Mouse (Mus musculus) MEL (cell line): ENCODE results near the gene Cnot8. TPM values are rescaled to one million over a fixed set of nuclear protein-coding genes. Genes with fewer than 3 reads are reported as not detected.

Source experiments
- DNase-seq: peaks from one replicate; pipeline ENCODE4 v3.0.0; 2011; ENCODE audit warnings: low read depth, low spot score
- H3K27ac ChIP-seq: 2 replicates; pipeline ENCODE4 v1.5.1; 2012; ENCODE audit warnings: low read depth, mild to moderate bottlenecking, control low read depth, low read length, moderate library complexity; ENCODE audit not compliant: control insufficient read depth
- H3K27me3 ChIP-seq, 2 experiments: fragments of 150-350 bp in 1 of 2; sonication (generic) in 1 of 2; 2 replicates each; pipeline ENCODE4 v1.6.1; 2012; ENCODE audit warnings: low read length in 2 of 2, mild to moderate bottlenecking in 2 of 2, improper control_type of control experiment in 1 of 2, moderate library complexity in 1 of 2; ENCODE audit not compliant: insufficient read depth in 2 of 2, control insufficient read depth in 1 of 2
- H3K36me3 ChIP-seq, 2 experiments: 2 replicates each; pipeline ENCODE4 v1.6.1; 2012 to 2014; ENCODE audit warnings: low read length in 2 of 2, improper control_type of control experiment in 1 of 2, inconsistent platforms in 1 of 2, mild to moderate bottlenecking in 1 of 2; ENCODE audit not compliant: insufficient read depth in 2 of 2, control insufficient read depth in 1 of 2
- H3K4me1 ChIP-seq, 2 experiments: fragments of 150-350 bp in 1 of 2; sonication (generic) in 1 of 2; 2 replicates each; pipeline ENCODE4 v1.6.1; 2012; ENCODE audit warnings: low read length in 2 of 2, improper control_type of control experiment in 1 of 2, mild to moderate bottlenecking in 1 of 2; ENCODE audit not compliant: insufficient read depth in 2 of 2, control insufficient read depth in 1 of 2
- H3K4me3 ChIP-seq, 2 experiments: fragments of 150-350 bp in 1 of 2; sonication (generic) in 1 of 2; 2 replicates each; pipeline ENCODE4 v1.5.1; 2012; ENCODE audit warnings: low read depth in 2 of 2, low read length in 2 of 2, mild to moderate bottlenecking in 2 of 2, moderate library complexity in 2 of 2, control low read depth in 1 of 2, improper control_type of control experiment in 1 of 2; ENCODE audit not compliant: control insufficient read depth in 1 of 2, insufficient read depth in 1 of 2
- H3K79me2 ChIP-seq: 2 replicates; pipeline ENCODE4 v1.6.1; 2012; ENCODE audit warnings: mild to moderate bottlenecking, low read length, moderate library complexity; ENCODE audit not compliant: control insufficient read depth, poor library complexity, insufficient read depth
- H3K9ac ChIP-seq: 2 replicates; pipeline ENCODE4 v1.6.1; 2012; ENCODE audit warnings: low read depth, mild to moderate bottlenecking, control low read depth, low read length, moderate library complexity; ENCODE audit not compliant: control insufficient read depth, poor library complexity, severe bottlenecking
- H3K9me3 ChIP-seq: fragments of 150-350 bp; sonication (generic); replicated peaks from 2 replicates; pipeline ENCODE4 v1.6.1; 2012; ENCODE audit warnings: mild to moderate bottlenecking, low read length, improper control_type of control experiment, moderate library complexity; ENCODE audit not compliant: insufficient read depth
- CHD1 ChIP-seq: IDR thresholded peaks from 2 replicates; pipeline ENCODE4 v1.6.1; 2012; ENCODE audit warnings: low read depth, mild to moderate bottlenecking, inconsistent platforms, low read length, improper control_type of control experiment
- CHD2 ChIP-seq: IDR thresholded peaks from 2 replicates; pipeline ENCODE4 v1.6.1; 2011; ENCODE audit warnings: low read length, improper control_type of control experiment
- E2F4 ChIP-seq: IDR thresholded peaks from 2 replicates; pipeline ENCODE4 v1.6.1; 2011; ENCODE audit warnings: low read depth, low read length, improper control_type of control experiment, borderline replicate concordance
- ELF1 ChIP-seq: IDR thresholded peaks from 2 replicates; pipeline ENCODE4 v1.6.1; 2014; ENCODE audit warnings: low read depth, mild to moderate bottlenecking, inconsistent platforms, low read length, improper control_type of control experiment, moderate library complexity
- EP300 ChIP-seq, 2 experiments: IDR thresholded peaks; 2 replicates each; pipeline ENCODE4 v1.6.1; 2011; ENCODE audit warnings: improper control_type of control experiment in 2 of 2, low read length in 2 of 2, low read depth in 1 of 2, mild to moderate bottlenecking in 1 of 2
- ETS1 ChIP-seq: IDR thresholded peaks from 2 replicates; pipeline ENCODE4 v1.6.1; 2012; ENCODE audit warnings: low read depth, mild to moderate bottlenecking, inconsistent platforms, low read length, improper control_type of control experiment, moderate library complexity
- GATA1 ChIP-seq: IDR thresholded peaks from 2 replicates; pipeline ENCODE4 v1.6.1; 2011; ENCODE audit warnings: low read depth, low read length, improper control_type of control experiment
- MAFK ChIP-seq: IDR thresholded peaks from 2 replicates; pipeline ENCODE4 v1.6.1; 2011; ENCODE audit warnings: low read depth, mild to moderate bottlenecking, low read length, improper control_type of control experiment, borderline replicate concordance
- MEF2A ChIP-seq: IDR thresholded peaks from 2 replicates; pipeline ENCODE4 v1.6.1; 2014; ENCODE audit warnings: low read depth, mild to moderate bottlenecking, inconsistent platforms, low read length, improper control_type of control experiment; ENCODE audit not compliant: poor library complexity, insufficient replicate concordance, severe bottlenecking; ENCODE audit errors: extremely low read depth
- MXI1 ChIP-seq: IDR thresholded peaks from 2 replicates; pipeline ENCODE4 v1.6.1; 2011; ENCODE audit warnings: mild to moderate bottlenecking, low read depth, low read length, improper control_type of control experiment
- MYC ChIP-seq: IDR thresholded peaks from 2 replicates; pipeline ENCODE4 v1.6.1; 2011; ENCODE audit warnings: low read depth, mild to moderate bottlenecking, low read length, improper control_type of control experiment, moderate library complexity
- NRF1 ChIP-seq: IDR thresholded peaks from 2 replicates; pipeline ENCODE4 v1.6.1; 2014; ENCODE audit warnings: low read depth, mild to moderate bottlenecking, inconsistent platforms, low read length, improper control_type of control experiment, moderate library complexity; ENCODE audit not compliant: poor library complexity, insufficient read depth, severe bottlenecking
- POLR2A ChIP-seq, 2 experiments: IDR thresholded peaks; 2 replicates each; pipeline ENCODE4 v1.6.1; 2011 to 2012; ENCODE audit warnings: low read length in 2 of 2, mild to moderate bottlenecking in 2 of 2, control low read depth in 1 of 2, improper control_type of control experiment in 1 of 2, low read depth in 1 of 2, moderate library complexity in 1 of 2; ENCODE audit not compliant: control insufficient read depth in 1 of 2, insufficient read depth in 1 of 2, poor library complexity in 1 of 2
- POLR2AphosphoS2 ChIP-seq: IDR thresholded peaks from 2 replicates; pipeline ENCODE4 v1.6.1; 2011; ENCODE audit warnings: low read length, improper control_type of control experiment
- POLR2AphosphoS5 ChIP-seq: IDR thresholded peaks from 2 replicates; pipeline ENCODE4 v1.6.1; 2012; ENCODE audit warnings: low read depth, borderline replicate concordance, mild to moderate bottlenecking, inconsistent platforms, low read length, moderate library complexity, mixed read lengths
- RAD21 ChIP-seq: IDR thresholded peaks from 2 replicates; pipeline ENCODE4 v1.6.1; 2011; ENCODE audit warnings: mild to moderate bottlenecking, low read depth, low read length, improper control_type of control experiment
- SIN3A ChIP-seq: IDR thresholded peaks from 2 replicates; pipeline ENCODE4 v1.6.1; 2012; ENCODE audit warnings: low read length, improper control_type of control experiment, inconsistent platforms
- TBP ChIP-seq: IDR thresholded peaks from 2 replicates; pipeline ENCODE4 v1.8.0; 2011; ENCODE audit warnings: low read depth, low read length, improper control_type of control experiment
- TCF12 ChIP-seq: IDR thresholded peaks from 2 replicates; pipeline ENCODE4 v1.6.1; 2014; ENCODE audit warnings: low read depth, mild to moderate bottlenecking, inconsistent platforms, low read length, improper control_type of control experiment, moderate library complexity
- UBTF ChIP-seq: IDR thresholded peaks from 2 replicates; pipeline ENCODE4 v1.6.1; 2012; ENCODE audit warnings: low read depth, mild to moderate bottlenecking, inconsistent platforms, low read length, improper control_type of control experiment, moderate library complexity, borderline replicate concordance; ENCODE audit not compliant: insufficient read depth
- USF1 ChIP-seq: IDR thresholded peaks from 2 replicates; pipeline ENCODE4 v1.6.1; 2014; ENCODE audit warnings: low read depth, mild to moderate bottlenecking, inconsistent platforms, low read length, improper control_type of control experiment, moderate library complexity
- USF2 ChIP-seq, 2 experiments: IDR thresholded peaks; 2 replicates each; pipeline ENCODE4 v1.6.1; 2011 to 2012; ENCODE audit warnings: improper control_type of control experiment in 2 of 2, low read length in 2 of 2, borderline replicate concordance in 1 of 2, inconsistent platforms in 1 of 2, low read depth in 1 of 2, mild to moderate bottlenecking in 1 of 2; ENCODE audit not compliant: insufficient read depth in 1 of 2
- ZC3H11A ChIP-seq: IDR thresholded peaks from 2 replicates; pipeline ENCODE4 v1.6.1; 2012; ENCODE audit warnings: low read depth, mild to moderate bottlenecking, inconsistent platforms, low read length, improper control_type of control experiment
- ZMIZ1 ChIP-seq: IDR thresholded peaks from 2 replicates; pipeline ENCODE4 v1.6.1; 2012; ENCODE audit warnings: low read depth, mild to moderate bottlenecking, inconsistent platforms, low read length, improper control_type of control experiment, moderate library complexity
- ZNF384 ChIP-seq: IDR thresholded peaks from 2 replicates; pipeline ENCODE4 v1.6.1; 2012; ENCODE audit warnings: low read depth, mild to moderate bottlenecking, inconsistent platforms, low read length, improper control_type of control experiment
- polyA plus RNA-seq, 2 experiments: library from polyadenylated mRNA; stranded (reverse) in 1 of 2; unstranded in 1 of 2; fragments of >175 nt in 1 of 2; fragments of >200 nt in 1 of 2; gene quantifications; 2 replicates each; pipeline versions ENCODE4 v1.2.1 to v1.2.4; 2012; ENCODE audit warnings: low replicate concordance in 2 of 2, low read depth in 1 of 2; ENCODE audit not compliant: insufficient read length in 2 of 2, insufficient read depth in 1 of 2, missing spikeins in 1 of 2
- total RNA-seq: library from RNA; depleted of rRNA; stranded (reverse); fragments of 300-350 nt; gene quantifications from 2 replicates; pipeline ENCODE4 v1.2.3, GENCODE M21; 2012

Gene Cnot8
- total and polyA plus RNA-seq, 3 experiments, result 52.9 to 70.3 TPM; not detected in 1

DNA sequence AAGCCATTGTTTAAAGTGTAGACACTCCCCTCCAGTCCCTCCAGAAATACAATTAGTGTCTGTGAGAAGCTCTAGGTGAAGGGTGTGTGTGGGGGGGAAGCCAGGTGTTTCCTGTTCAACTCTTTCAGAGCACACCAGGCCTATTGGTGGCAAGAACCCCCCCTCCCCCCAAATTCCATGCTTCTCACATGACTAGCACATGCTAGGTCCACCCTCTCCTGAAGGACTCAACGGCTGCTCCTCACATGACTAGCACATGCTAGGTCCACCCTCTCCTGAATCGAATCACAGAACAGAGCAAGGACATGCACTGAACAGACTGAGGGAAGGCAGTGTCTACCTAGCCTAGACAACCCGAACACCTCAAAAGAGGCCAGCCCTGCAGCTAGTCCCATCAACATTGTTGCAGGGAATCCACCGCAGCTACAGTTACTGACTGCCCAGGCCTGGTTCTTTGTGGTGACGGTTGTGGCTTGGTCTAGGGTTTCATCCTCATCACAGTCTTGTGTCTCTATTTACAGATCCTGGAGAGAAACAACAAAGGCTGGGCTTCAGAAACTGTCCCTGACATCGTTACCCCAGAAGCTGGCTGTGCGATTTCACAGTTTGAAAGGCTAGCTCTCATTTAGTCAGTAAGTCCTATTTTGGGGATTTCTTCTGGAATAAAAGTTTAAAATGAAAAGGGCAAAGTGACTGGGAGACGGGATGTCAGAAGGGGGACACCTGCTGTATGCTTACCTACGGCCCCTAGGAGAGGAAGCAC lies 1.2 kb upstream of the Cnot8 start (continued):
- 0 out of 2 replicates have a peak, but pooled peaks have one; percentile 53 for TF ChIP-seq UBTF
- no peak for TF ChIP-seq CHD1
- TF ChIP-seq POLR2AphosphoS2, result no peak

DNA sequence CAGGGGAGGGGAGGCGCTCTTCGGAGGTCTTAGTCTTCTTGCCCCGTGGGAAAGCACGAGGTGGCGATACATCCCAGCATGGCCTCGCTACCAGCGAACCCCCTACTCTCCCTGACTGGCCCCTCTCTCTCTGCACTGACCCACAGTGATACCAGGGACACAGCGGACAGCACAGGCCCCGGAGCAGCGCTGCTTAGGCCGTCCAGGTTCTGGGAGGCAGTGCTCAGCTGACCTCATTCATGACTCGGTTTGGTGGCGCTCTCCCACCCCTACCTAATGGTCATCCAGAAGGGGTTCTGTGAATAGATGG lies 654 bp upstream of the Cnot8 start:
- Histone ChIP-seq H3K4me3 (peak overlapping the region; percentile 69 to 81), H3K9ac (peak overlapping the region; percentile 92), H3K9me3 (no peaks in the 10 kb centered on the region), H3K27me3 (no peaks in the 10 kb centered on the region), H3K36me3 (peaks cover 0 to 19% of the 10 kb centered on the region in 2 experiments; a peak in 2 of 4 replicates), H3K27ac (peak overlapping the region; percentile 93), H3K79me2 (peaks cover 45% of the 10 kb centered on the region), H3K4me1 (peaks cover 9 to 19% of the 10 kb centered on the region in 2 experiments)
- DNase-seq, result no peak
- TF ChIP-seq MXI1 (no peak), USF1 (peak; percentile 5; the same call in 1 of the 2 replicates), EP300 (IDR thresholded peaks at IDR 0.05; ENCODE audit: low read depth in 1 of 2, low read length in 2 of 2) (no peak), MYC (0 out of 2 replicates have a peak, but pooled peaks have one; percentile 1)

DNA sequence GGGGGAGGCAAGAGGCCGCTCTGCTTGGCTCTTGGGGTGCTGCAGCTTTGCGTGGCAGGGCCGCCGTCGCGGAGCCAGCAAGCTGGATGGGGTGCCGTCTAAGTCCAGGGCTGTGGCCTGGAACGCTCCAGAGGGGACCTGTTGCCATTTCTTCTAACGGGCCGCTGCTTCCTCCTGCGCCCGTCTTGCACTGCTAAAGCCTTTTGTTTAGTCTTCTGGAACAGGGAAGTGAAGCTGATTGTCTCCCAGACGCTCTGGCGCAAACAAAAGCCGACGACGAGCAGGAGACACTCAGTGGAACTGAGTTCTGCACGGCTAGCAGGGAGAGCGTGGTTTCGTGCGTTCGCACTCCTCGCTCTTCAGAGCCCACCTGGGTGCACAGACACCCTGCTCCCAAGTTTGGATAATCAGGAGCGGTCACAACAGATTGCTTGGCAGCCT lies 418 bp downstream of the Cnot8 start:
- peak overlapping the region; percentile 81 for H3K9ac ChIP-seq
- no peaks in the 10 kb centered on the region for H3K27me3 ChIP-seq
- H3K4me1 ChIP-seq, result peaks cover 9 to 21% of the 10 kb centered on the region in 2 experiments
- peak overlapping the region; percentile 74 to 87 for H3K4me3 ChIP-seq
- peak overlapping the region; percentile 73 for H3K27ac ChIP-seq
- H3K79me2 ChIP-seq, result peaks cover 53% of the 10 kb centered on the region
- TF ChIP-seq POLR2A (IDR thresholded peaks at IDR 0.05; ENCODE audit: control insufficient read depth in 1 of 2, insufficient read depth in 1 of 2, low read depth in 1 of 2, low read length in 2 of 2, poor library complexity in 1 of 2) (peak; percentile 36 to 56; a peak in 3 of 4 replicates), USF2 (IDR thresholded peaks at IDR 0.05; ENCODE audit: borderline replicate concordance in 1 of 2, insufficient read depth in 1 of 2, low read depth in 1 of 2, low read length in 2 of 2) (no peak), MAFK (no peak), RAD21 (no peak), ETS1 (0 out of 2 replicates have a peak, but pooled peaks have one; percentile 11), SIN3A (peak; percentile 79; the same call in 1 of the 2 replicates), POLR2AphosphoS5 (no peak), ELF1 (peak; percentile 59; the same call in 1 of the 2 replicates), MYC (no peak), ZC3H11A (no peak), TCF12 (no peak), MXI1 (peak; percentile 81; the same call in 1 of the 2 replicates), ZNF384 (no peak), GATA1 (no peak), CHD2 (no peak), ZMIZ1 (no peak; the same call in 1 of the 2 replicates), TBP (peak; percentile 68), MEF2A (no peak), NRF1 (no peak; the same call in 1 of the 2 replicates), E2F4 (no peak)
- peak; percentile 94 for DNase-seq
- H3K9me3 ChIP-seq, result no peaks in the 10 kb centered on the region
- peaks cover 0 to 19% of the 10 kb centered on the region in 2 experiments; a peak in 2 of 4 replicates for H3K36me3 ChIP-seq
